Mouse (Mus musculus): ENCODE data around the gene Aaed1. TPM values are rescaled to one million over a fixed set of nuclear protein-coding genes. Genes with fewer than 3 reads are reported as not detected.

The Aaed1 gene
- polyA plus RNA-seq (2012; rRNA removed), result 14.7 and 15.6 TPM in 2 replicates

DNA sequence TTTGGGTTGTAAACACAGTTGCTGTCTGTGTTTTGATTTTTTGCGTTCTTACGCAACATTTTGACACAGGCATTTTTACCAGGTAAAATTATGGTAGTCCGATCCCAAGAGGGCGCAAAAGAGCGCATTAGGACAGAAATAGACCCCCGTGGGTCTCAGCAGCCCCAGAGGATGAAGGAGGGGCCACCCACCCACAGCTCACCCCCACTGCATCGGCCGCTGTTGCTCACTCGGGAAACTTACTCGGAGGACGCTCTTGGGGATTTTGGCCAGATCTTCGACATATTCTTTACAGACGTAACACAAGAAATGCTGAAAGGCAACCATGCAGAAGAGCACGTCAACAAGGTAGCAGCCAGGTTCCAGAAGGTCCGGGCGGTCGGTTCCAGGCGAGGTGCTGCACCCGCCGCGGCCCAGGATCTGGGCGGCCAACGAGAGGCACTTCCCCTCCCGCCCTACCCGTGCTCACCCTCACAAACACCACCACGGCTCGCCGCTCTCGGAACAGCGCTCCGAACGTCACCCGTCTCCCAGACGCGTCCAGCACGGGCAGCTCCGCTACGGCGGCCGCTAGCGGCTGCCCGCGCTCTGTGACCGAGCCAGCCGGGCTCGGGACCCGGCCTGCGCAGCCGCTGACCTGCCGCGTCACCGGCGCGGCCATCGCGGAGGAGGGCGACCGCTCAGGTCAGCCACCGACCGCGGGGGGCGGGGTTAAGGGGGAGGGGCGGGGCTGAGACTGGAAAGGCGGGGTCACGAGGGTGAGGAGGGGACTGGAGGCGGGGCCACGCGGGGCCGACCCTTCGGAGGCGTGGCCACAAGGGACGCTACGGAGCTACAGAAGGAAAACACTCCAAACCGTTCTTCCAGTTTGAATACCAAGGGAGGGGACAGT, at the start of gene Aaed1:
Gene Aaed1, minus strand, starts transcription at position 687 of the 892 bp plus-strand sequence.

DNA sequence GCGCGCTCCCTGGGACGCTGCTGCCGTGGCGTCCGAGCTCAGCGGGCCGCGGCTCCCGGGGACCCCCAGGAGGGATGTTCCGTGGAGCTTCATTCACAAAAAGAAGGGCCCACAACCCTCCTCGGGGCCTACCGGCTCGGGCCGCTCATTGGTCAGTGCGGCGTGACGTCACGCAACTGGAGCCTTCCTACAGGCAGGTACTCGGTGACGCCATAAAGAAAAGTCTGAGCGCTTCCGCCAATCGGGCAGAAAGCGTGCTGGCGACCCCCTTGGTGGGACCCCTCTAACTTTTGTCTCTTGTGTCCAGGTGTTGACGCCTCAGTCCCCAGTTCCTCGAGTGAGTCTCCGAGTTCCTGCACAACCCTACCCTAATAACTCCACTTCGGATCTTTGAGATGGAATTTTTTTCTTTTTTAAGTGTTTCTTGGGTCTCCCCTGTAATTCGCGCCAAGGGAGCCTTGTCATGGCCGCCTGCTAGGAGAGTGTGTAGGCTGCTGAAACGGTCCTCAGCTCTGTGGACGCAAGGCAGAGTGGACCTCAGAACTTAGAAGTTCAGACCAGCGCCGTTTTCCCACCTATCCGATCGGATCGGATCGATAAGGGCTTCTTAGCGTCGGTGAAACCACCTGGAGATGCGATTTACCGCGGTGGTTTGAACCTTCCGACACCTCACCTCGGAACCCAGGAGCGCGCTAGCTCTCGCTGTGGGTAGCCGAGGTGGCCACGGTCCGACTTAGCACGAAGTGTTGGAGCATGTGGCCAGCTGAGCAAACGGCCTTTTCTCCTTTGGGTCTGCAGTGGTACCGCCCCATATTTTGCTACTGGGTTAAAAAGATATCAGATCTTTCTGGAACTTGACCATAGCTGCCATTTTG, 37.4 kb downstream of the Aaed1 start, which contains the start of gene Cdc14b:
Gene Cdc14b, minus strand, starts transcription at position 412 of the 875 bp plus-strand sequence.

Other genes with a start within 250 kb of the Aaed1 start
- 0.05 TPM in 1 of 2 replicates, not detected in the other for gene Hsd17b3, start 223.5 kb downstream of the Aaed1 start, polyA plus RNA-seq (2012; rRNA removed)
- gene Slc35d2, start 183.3 kb downstream of the Aaed1 start, polyA plus RNA-seq (2012; rRNA removed), result 5.6 and 6.2 TPM in 2 replicates
- gene Zfp367, start 159.5 kb downstream of the Aaed1 start, polyA plus RNA-seq (2012; rRNA removed), result 9.1 and 9.6 TPM in 2 replicates
- 15.3 and 15.4 TPM in 2 replicates for gene Habp4, start 150.9 kb downstream of the Aaed1 start, polyA plus RNA-seq (2012; rRNA removed)
- gene Cdc14b, start 37.4 kb downstream of the Aaed1 start, polyA plus RNA-seq (2012; rRNA removed), result 5.6 TPM in 2 replicates
- 301 and 402 TPM in 2 replicates for gene Ctsl, start 58.2 kb upstream of the Aaed1 start, polyA plus RNA-seq (2012; rRNA removed)
- gene Cdk20, start 119.6 kb upstream of the Aaed1 start, polyA plus RNA-seq (2012; rRNA removed), result 3.7 and 4.3 TPM in 2 replicates
- not detected in 2 replicates for gene Fam240b, start 185.1 kb upstream of the Aaed1 start, polyA plus RNA-seq (2012; rRNA removed)